Mouse (Mus musculus): ENCODE data around the gene Commd6.

The Commd6 gene

DNA sequence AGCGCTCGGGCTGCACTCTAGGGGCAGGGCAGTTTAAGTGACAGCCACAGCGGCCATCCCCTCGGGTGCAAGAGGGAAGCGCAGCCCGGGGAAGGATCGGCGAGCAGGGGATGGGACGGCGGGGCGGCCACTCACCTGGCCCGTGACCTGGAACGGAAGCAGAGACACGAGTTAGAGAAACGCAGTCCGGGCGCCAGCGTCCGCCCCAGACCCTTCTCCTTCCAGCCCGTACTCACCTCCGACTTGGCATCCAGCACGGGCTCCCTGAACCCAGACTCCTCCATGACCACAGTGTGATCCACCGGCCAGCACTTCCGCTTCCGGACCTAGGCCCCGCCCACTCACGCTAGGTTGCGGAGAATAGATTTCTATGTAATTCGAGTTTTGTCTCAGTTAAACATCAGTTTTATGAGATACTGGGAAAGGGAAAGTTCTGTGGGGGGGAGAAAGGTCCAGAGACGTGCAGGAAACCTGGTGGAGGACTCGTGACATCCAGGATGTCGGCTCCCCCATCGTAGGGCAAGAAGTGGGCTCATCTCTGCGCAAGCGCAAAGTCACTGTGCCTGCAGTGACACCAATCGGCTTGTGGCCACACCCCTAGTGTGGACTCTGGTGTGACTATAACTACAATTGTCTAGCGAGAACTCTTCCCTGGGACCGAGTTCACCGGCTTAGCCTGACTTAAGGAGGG is at the start of gene Commd6:
TSS of gene Commd6 (minus strand) at position 534 of the 691 bp plus-strand sequence.
- peak; percentile 89 for DNase-seq (ENCODE audit: low spot score)

DNA sequence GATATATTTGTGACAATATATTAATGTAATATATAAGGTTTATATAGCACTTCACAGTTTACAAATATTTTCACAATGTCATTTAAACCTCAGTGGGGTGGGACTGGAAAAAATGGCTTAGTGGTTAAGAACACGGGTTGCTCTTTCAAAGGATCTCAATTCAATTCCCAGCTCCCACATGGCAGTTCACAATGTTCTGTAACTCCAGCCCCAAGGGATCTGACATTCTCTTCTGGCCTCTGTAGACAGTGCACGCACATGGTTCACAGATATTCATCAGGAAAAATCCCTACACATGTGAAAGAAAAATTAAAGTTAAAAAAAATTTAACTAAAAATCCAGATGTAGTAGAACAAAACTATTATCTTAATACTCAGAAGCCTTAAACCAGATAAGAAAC is 47.9 kb upstream of the Commd6 start:
- DNase-seq (ENCODE audit: low spot score) = no peak

DNA sequence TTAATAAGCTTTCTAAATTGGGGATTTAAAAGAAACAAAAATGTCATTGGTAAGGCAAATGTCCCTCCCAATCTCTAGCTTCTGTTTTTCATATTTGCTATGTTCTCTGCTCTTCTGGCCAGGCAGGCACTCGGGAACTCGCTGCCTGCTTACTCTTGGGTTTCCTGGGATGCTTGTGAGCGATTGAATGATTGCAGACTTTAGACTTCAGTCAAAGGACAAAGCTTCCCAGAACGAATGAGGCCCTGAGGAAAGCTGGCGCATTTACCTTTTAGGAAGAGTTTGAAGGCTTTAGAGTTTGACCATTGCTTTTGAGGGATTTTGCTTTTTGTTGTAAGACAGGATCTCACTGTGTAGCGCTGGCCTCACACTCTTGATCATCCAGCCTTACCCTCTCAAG is 47.2 kb upstream of the Commd6 start:
- no peak for DNase-seq (ENCODE audit: low spot score)

DNA sequence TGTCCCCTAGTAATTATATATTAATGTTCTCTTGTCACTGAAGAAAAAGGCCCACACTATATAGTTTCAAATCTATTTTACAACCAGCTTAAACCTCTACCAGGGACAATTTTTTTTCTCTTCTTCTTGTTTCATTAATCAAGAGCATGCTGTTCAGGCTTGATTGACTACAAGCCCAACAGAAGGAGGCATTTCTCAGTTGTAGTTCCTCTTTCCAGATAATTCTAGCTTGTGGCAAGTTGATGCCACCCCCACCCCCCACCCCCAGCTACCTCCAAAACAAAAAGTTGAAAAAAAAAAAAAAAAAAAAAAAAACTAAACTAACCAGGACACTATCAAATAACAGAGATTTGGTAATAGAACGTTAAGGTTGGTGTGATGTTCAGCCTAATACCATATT is 31.7 kb upstream of the Commd6 start:
- DNase-seq (ENCODE audit: low spot score) = no peak

DNA sequence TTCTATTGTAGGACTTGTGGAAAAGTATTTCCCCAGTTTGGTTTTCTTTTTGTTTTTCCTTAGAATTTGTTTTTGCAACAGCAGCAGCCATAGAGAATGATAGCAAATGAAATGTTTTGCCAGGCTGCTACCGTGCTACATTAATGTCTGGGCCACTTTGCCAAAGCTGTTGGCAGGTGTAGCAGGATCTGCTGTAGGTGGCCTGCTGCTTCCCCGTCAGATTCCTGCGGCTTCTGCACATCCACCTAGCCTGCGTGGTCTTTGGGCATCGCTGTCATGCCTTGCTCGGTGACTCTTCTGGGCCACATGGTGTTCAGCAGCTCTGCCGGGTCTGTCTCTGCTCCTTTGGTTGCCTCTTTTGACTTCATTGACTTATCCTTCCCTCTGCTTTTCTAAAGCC is 28.1 kb upstream of the Commd6 start:
- DNase-seq (ENCODE audit: low spot score) = no peak

DNA sequence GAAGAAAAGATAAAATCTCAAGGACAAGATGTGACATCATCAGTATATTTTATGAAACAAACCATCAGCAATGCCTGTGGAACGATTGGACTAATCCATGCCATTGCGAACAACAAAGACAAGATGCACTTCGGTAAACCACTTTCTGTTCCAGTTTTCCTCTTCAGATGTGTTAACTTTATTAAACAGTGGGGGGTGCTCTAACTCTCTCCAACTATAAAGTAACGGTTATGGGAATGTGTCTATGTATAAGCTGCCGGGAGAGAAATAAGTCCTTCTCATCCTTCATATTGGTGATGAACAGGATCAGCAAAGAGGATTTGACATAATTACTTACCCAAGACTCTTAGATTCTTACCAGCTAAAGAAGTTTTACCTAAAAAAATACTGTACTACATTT is 26.1 kb upstream of the Commd6 start:
- DNase-seq (ENCODE audit: low spot score) = no peak

DNA sequence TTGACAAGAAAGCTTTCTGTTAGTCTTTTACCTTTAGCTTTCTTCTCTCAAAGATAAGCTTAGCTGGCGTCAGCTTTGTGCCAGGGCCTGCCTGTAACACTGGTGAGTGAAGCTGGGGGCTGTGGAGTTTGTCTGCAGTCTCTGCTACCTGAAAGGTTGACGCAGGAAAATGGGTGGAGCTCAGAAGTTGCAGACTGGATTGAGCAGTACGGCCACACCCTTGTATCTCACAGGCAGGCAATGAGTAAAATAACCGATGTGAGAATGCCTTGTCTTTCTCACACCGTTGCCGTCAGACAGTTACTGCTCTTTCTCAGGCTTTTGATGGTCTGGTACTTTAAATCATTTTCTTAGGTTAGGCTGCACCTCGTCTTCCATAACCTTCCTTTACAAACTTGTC is 25.6 kb upstream of the Commd6 start:
- no peak for DNase-seq (ENCODE audit: low spot score)

DNA sequence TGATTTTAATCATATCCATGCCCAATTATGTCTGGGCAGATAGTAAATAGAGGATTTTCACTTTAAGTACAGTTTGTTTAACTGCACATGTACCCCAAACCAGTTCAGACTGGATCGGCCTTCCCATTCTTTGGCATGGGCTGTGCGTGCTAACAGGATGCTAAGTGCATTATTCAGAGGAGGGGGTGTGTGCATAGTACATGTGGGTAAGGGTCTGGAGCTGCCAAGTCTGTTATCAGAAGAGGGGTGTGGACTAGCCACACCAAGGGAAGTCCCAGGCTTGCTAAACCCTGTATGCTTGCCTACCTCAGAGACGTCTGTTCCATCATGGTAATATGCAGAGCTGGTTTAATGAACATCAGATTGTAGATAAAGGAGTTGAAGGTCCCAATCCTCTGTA is 23.8 kb upstream of the Commd6 start:
- DNase-seq (ENCODE audit: low spot score) = no peak

DNA sequence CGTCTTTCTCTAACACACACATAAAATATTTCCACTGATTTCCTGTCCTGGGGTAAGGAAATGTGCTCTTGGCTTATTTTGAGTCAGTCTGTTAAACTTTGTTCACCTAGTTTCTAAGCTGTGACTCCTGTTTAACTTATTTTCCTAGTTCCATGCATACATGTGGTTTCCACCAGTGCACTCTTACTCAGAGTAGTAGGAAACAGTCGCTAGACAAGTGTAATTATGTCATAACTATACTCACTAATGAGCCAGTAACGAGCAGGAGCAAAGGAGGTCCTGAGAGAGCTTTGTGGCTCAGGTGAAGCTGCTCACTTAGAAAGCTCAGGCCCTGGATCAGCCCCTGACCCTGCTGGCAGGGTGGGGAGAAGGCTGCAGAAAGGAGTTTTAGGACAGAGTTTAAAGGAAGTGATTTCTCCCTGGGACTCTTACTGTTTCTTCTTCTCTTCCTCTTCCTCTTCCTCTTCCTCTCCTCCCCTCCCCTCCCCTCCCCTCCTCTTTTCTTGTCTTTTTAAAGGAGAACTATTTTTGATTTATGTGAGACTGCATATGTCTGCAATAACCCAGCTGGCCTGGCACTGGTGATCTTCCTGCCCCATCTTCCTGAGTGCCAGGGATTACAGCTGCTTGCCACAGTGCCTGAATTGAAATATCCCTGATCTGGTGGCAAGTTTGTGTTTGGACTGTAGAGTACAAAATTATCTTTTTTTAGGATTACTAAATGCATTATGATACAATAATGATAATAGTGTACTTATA is 21.3 kb upstream of the Commd6 start:
- DNase-seq (ENCODE audit: low spot score) = no peak

DNA sequence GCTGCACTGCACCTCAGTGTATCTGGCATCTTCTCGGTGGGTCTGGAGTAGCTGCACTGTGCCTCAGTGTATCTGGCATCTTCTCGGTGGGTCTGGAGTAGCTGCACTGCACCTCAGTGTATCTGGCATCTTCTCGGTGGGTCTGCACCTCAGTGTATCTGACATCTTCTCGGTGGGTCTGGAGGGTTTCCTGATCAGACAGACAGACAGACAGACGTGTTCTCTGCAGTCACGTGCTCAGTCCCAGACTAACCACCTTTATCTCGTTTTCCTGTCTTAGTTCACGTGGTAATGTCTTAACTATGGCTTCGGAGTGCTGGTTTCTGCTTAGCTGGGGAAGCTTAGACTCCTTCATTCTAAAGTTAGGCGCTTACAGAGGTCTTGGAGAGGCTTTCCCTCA is 15.8 kb upstream of the Commd6 start:
- peak; percentile 64 for DNase-seq (ENCODE audit: low spot score)

DNA sequence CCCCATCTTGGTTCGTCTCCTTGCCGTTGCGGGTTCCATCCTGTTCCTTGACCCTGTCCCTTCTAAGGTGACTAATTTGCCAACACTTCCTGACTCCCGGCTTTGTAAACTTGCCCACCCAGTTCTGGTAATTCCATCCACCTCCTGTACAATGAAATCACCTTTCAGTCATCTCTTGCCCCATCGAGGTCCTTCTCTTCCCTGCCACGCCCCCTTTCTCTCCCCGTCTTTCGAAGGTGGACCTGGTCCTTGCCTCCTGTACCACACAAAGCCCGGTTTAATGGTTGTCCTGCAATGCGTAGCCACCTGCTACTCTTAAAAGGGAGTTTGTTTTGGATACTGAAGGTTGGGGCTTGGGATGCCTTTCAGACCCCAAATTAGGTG is 14.0 kb upstream of the Commd6 start:
- no peak for DNase-seq (ENCODE audit: low spot score)

DNA sequence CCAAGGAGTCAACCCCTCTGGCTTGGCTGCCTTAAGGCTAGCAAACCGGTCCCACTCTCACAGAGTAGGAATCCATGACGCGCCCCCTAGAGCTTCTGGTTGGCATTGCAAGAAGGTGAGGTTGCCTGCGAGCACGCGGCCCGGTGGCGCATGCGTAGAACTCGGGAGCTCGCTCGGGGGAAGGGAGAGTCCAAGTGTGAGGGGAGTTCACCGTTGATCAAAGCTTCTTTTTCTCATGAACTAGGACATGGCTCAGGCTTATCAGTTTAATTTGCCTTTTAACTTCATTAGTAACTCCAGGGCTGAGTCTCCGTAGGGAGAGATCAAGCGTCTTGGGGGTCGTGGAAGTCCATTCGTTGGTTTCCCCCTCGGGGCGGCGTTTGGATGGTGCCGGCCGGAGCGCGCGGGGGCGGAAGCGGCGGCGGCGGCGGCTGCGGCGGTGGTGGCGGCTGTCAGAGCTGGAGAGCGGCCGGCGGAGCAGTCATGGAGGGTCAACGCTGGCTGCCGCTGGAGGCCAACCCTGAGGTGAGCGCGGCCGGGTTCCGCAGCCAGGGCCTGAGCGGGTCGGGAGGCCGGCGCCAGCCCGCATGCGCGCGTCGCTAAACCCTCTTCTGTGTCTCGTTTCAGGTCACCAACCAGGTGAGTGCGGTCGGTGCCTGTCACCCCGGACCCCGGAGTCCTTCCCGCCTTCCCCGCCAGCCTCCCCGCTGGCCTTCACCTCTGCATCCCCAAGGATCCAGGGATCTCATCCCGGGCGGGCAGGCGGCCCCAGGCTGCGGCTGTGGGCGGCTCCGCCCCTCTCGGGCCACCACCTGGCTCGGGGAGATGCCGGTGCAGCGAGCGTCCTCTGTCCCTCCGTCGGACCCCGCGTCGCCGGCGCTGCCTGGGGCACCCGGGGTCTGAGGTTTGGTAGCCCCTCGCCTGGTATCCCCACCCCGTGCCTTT is 13.4 kb upstream of the Commd6 start, which contains the start of gene Uchl3:
TSS of gene Uchl3 (plus strand) at position 387 of the 945 bp plus-strand sequence.
- peak; percentile 92 for DNase-seq (ENCODE audit: low spot score)

DNA sequence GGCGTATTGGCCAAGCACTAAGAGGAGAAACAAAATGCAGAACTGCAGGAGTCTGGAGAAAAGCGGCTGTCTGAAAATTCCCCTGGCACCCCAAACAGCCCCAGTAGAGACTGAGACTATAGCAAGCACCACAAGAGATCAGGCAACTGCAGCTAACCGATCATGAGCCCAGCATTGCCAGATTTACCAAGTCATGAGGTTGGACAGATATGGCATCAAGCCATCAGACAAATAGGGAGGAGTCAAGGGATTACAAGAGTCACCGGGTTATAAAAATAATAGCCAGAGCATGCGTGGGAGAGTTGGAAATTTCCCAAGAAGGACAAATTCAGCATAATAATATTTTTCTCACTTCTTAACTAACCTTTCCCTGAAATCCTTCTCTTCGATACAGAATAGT is 12.1 kb upstream of the Commd6 start:
- no peak for DNase-seq (ENCODE audit: low spot score)

DNA sequence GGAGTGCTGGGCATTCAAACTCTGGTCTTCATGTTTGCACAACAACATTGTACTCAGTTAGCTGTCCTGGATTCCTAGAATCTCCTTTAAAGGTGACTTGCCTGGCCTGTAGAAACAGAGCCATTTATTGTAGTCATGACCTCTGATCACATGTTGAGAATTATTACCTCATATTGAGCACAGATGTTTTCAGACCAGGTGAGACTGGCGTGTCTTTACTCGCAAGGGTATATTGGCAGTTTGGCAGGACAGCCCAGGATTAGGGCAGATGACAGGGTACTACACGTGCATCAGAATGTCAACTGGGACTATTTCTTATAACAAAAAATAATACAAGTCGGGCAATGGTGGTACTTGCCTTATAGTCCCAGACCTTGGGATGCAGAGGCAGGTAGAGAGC is 10.1 kb upstream of the Commd6 start:
- DNase-seq (ENCODE audit: low spot score) = no peak

DNA sequence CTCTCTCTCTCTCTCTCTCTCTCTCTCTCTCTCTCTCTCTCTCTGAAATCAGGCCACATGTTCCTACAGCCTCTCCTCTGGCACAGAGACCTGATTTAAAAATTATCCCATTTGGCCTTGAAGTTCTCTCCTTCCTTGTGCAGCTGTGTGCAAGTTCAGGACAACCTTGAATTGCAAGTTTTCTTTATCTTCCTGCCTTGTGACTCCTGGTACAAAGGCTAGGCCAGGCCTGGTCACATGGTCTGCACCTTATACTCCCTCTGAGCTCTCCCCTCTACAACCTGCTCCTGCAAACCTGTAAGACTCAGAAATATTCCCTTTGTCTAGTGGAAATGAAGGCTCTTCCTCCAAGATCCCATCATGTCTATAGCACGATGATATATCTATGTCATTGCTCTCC is 4.5 kb upstream of the Commd6 start:
- DNase-seq (ENCODE audit: low spot score) = no peak

DNA sequence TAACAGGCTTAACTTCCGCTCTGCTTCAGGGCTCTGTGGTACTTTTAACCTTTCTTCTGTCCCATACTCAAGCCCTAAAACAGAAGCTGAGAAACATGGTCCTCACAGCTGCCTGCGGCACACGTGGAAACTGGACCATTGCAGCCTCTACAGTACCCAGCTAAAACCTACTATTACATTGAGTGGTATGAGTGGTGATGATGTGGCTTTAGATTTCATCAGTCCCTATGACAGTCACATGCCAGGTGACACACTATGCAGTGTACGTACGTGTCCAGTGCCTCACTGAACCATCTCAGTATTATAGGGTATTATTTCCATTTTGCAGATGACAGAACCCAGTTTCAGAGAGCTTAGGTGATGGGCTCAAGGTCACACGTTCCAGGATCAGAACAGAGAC is 3.1 kb downstream of the Commd6 start:
- DNase-seq (ENCODE audit: low spot score) = no peak

DNA sequence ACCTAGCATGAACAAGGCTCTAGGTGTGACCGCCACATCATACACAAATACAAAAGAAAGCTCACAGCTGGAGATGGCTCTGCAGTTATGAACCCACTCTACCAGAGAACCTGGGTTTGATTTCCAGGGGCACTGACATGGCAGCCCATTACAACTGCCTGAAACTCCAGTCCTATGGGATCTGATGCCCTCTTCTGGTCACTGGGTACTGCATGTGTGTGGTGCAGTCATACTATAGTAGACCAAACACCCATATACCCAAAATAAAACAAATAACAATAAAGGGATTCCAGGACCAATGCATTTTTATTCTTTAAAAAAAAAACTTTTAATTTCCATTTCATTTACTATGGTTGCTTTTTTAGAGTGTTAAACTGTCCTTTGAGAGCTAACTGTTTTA is 4.7 kb downstream of the Commd6 start:
- DNase-seq (ENCODE audit: low spot score) = no peak

DNA sequence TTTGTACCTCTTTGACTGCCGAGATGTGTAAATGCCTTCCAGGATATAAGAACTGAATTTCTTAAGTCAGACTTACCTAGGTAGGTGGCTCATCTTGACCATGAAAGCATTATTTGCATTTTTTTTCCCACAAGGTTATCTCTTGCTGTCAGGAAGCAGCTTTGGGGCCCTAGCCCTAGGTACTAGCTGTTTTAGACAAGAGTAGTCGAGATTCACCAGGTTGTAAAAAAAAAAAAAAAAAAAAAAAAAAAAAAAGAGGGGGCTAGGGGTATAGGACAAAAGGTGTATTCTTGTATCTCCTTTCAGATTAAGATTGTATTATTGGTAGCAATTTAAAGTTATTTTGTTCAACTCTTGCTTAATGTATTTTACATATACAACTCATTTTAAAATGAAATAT is 9.9 kb downstream of the Commd6 start:
- DNase-seq (ENCODE audit: low spot score) = no peak

DNA sequence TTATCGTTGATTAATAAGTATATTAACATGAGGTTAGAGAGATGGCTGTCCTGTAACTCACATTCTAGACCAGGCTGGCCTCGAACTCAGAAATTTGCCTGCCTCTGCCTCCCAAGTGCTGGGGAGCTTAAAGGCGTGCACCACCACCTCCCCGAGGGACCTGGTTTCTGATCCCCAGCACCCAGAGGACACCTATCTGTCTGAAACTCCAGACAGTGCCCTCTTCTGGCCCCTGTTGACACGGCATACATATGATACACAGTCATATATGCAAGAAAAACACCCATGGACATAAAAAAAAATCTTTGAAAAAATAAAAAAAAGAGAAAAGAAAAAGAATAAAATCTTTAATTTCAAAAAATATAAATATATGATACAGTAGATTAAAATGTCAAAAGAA is 22.8 kb downstream of the Commd6 start:
- no peak for DNase-seq (ENCODE audit: low spot score)

DNA sequence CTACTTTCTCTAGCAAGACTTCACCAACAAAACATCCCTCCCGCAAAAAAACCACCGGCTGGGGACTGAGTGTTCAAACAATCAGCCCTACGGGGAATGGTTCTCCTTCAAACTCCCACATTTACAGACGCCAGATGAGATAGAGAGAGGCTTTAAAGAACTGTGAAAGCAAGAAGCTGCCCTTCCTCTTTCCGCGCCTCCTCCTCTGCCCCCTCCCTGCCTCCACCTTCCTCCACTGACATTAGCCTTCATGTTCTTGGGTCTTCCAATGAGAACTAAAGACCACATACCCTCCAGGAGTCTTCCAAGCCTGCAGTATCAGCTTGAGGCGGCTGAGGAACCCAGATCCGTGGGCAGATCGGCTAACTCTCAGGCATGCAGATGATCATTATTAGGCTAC is 24.3 kb downstream of the Commd6 start:
- no peak for DNase-seq (ENCODE audit: low spot score)

DNA sequence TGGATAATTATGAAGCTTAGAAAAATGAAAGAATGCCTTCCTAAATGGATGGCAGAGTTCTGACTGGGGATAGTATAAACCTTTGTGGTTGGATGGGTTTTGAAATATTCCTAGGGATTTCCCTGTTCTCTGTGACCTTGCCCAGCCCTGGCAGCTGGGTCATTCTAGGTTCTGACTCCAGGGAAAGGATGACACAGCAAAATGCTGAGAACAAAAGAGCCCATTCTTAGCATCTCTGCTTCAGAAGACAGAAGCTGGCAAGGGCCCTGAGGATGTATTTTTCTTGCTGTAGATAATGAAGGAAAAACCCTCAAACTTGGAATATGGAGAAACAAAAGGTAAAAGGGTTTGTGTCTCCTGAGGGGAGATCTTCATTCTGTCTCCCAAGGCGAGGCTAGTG is 27.3 kb downstream of the Commd6 start:
- DNase-seq (ENCODE audit: low spot score) = no peak

DNA sequence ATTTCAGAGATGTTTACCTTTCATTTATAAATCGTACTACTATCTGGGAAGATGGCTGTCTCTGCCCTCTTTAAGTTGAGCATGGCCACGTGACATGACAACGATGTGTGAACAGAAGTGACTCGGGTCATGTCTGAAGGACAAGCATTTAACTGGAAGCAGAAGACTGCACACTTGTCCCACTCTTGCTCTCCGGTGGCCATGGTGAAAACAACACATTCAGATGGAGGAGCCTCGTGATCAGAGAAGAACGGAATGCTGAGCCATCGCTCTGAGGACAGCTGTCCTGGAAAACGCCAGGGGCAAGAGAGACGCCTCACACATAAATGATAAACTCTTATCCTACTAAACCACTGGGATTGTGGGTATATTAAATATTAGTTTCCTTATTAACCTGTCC is 29.8 kb downstream of the Commd6 start:
- DNase-seq (ENCODE audit: low spot score) = no peak
